Mouse (Mus musculus): ENCODE measurements at regions not wholly inside any gene's neighbourhood (a gene's known extent, or its start where the extent isn't known, plus 50 kb on each side); places are given as distances from the start of the nearest gene placed in this dataset.

DNA sequence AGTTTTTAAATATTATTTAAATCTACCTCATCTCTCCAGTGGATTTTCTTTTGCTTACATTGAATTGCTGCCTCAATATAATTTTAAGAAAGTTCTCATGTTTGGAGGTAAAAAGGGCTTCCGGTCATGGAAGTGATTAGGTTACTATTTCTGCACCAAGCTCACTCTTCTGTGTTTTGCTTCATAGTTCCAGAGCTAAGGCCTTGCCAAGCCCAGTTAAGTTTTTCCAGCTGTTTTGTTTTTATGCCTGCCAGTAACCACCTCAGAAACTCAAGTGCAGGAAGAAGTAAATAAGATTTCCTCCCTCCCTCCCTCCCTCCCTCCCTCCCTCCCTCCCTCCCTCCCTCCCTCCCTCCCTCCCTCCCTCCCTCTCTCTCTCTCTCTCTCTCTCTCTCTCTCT, 2466.1 kb downstream of the Poteg start:
- no peaks in the 10 kb centered on the region for H3K36me3 ChIP-seq
- H3K9me3 ChIP-seq, result no peaks in the 10 kb centered on the region
- H3K27ac ChIP-seq (replicated peaks), result no peak overlapping the region
- no peak for ATAC-seq (ENCODE audit: low FRiP score, low read depth)
- no peaks in the 10 kb centered on the region for H3K4me1 ChIP-seq (replicated peaks)
- no peak overlapping the region for H3K4me3 ChIP-seq
- H3K27me3 ChIP-seq, result no peaks in the 10 kb centered on the region
- H3K4me2 ChIP-seq, result no peak overlapping the region
- WGBS, result 89% methylated on average over 1 of the region's 1 CpGs
- H3K9ac ChIP-seq, result no peak overlapping the region

DNA sequence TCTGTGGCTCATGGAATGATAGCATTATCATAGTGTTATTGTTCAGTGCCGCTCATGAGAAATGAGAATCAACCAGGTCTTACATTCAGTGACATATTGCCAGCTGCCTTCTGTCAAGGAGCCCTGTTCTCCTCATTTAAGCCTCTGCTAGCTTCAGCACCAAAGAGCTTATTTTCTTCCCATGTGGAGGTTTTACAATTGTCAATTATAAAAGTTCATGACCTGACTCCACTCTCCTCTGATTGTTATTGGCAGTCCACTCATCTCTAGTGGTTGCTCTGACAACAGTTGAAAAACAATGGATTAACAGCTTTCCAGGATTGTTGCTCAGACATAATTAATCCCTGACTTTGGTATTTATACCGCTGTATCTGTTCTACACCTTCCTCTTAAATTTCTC, 2473.0 kb downstream of the Poteg start:
- H3K9me3 ChIP-seq, result no peaks in the 10 kb centered on the region
- H3K4me2 ChIP-seq, result no peak overlapping the region
- WGBS, result 64% methylated on average over 2 of the region's 2 CpGs
- H3K4me1 ChIP-seq (replicated peaks), result no peaks in the 10 kb centered on the region
- ATAC-seq (ENCODE audit: low FRiP score, low read depth), result no peak
- no peaks in the 10 kb centered on the region for H3K27me3 ChIP-seq
- no peak overlapping the region for H3K27ac ChIP-seq (replicated peaks)
- H3K4me3 ChIP-seq, result no peak overlapping the region
- no peaks in the 10 kb centered on the region for H3K36me3 ChIP-seq
- no peak overlapping the region for H3K9ac ChIP-seq

DNA sequence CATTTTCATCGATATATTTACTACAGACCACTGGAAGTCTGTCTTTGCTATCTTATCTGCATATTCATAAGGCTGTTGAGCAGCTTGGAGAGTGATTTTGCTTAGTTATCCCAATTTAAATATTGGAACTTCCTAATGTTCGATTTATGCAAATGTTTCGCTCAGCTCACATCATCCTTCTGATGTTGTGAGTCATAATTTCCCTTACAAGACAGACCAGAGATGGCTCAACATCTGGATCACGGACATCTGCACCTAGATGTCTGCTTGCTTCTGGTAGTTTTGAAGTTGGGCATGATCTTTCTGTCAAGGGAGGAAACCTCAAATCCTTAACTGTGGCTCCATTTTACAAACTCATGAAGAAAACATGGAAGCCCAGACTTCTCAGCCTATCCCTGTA, 2480.8 kb downstream of the Poteg start:
- 90% methylated on average over 4 of the region's 4 CpGs for WGBS

DNA sequence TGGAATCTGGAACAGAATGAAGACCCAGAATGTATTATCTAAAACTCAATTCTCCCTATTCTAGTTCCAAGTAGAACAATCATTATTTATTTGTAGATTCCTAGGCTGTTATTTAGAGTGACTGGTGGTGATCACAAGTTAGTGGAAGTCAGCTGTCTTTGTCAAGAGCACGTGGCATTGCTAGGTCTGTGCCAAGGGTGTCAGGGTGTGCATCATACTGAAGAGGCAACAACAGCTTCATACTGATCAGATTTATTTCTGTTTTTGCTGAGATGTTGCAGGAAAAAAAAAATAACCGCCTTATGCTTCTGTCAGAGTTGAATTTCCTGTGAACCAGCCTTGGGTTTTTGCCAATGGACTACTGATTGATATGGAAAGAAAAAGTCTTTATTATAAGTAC, 2513.9 kb downstream of the Poteg start:
- H3K36me3 ChIP-seq, result no peaks in the 10 kb centered on the region
- no peak for ATAC-seq (ENCODE audit: low FRiP score, low read depth)
- 81% methylated on average over 2 of the region's 2 CpGs for WGBS

More for the DNA sequence above, 2480.8 kb downstream of the Poteg start:
- H3K4me3 ChIP-seq, result no peak overlapping the region
- H3K27ac ChIP-seq (replicated peaks), result no peak overlapping the region
- ATAC-seq (ENCODE audit: low FRiP score, low read depth), result no peak
- H3K9ac ChIP-seq, result no peak overlapping the region
- H3K4me2 ChIP-seq, result no peak overlapping the region
- no peaks in the 10 kb centered on the region for H3K36me3 ChIP-seq
- no peaks in the 10 kb centered on the region for H3K9me3 ChIP-seq
- H3K27me3 ChIP-seq, result no peaks in the 10 kb centered on the region
- H3K4me1 ChIP-seq (replicated peaks), result no peaks in the 10 kb centered on the region

DNA sequence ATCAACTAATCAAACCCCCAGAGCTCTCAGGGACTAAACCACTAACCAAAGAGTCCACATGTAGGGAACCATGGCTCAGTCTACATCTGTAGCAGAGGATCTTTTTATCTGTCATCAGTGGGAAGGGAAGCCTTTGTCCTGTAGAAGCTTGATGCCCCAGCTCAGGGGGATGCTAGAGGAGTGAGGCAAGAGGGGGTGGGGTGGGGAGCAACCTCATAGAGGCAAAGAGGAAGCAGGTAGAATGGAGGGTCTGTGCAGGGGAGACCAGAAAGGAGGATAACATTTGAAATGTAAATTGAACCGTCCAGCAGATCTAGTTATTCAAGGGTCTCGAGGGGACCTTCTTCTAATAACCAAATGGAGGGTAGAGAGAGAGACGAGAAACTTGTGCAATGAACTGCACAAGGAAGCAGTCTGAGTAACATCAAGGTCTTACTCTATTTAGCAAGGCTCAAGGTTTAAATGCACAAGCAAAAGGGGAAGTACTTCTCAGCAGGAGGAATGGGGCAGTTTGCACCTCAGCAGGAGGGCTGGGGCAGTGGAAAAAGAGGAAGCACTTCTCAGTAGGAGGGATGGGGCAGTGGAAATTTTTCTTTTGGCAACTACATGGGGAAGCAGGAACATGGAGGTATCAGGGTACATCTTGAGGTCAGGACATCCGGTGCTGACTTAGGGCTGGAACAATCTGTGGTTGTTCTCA, 2529.3 kb downstream of the Poteg start:
- Histone ChIP-seq H3K27ac (replicated peaks) (no peak overlapping the region), H3K36me3 (no peaks in the 10 kb centered on the region), H3K4me1 (replicated peaks) (peaks cover 7% of the 10 kb centered on the region; the same call in 1 of the 2 replicates), H3K27me3 (no peaks in the 10 kb centered on the region), H3K9ac (no peak overlapping the region), H3K4me3 (no peak overlapping the region), H3K9me3 (no peaks in the 10 kb centered on the region), H3K4me2 (no peak overlapping the region)
- 75% methylated on average over 4 of the region's 4 CpGs for WGBS
- ATAC-seq (ENCODE audit: low FRiP score, low read depth), result no peak

More for the DNA sequence above, 2513.9 kb downstream of the Poteg start:
- Histone ChIP-seq H3K4me2 (no peak overlapping the region), H3K9ac (no peak overlapping the region), H3K27me3 (no peaks in the 10 kb centered on the region), H3K4me1 (replicated peaks) (no peaks in the 10 kb centered on the region), H3K4me3 (no peak overlapping the region), H3K9me3 (no peaks in the 10 kb centered on the region), H3K27ac (replicated peaks) (no peak overlapping the region)

GRCm38 (mm10) chr8:29978585-29979505, 2531.4 kb downstream of the Poteg start:
- peak overlapping the region; percentile 9; the same call in 1 of the 2 replicates for H3K4me2 ChIP-seq
- peaks cover 7% of the 10 kb centered on the region; the same call in 1 of the 2 replicates for H3K4me1 ChIP-seq (replicated peaks)
- WGBS, result 38% methylated on average over 10 of the region's 10 CpGs
- ATAC-seq (ENCODE audit: low FRiP score, low read depth), result no peak
- H3K4me3 ChIP-seq, result no peak overlapping the region
- no peaks in the 10 kb centered on the region for H3K27me3 ChIP-seq
- no peaks in the 10 kb centered on the region for H3K9me3 ChIP-seq
- no peak overlapping the region for H3K27ac ChIP-seq (replicated peaks)
- H3K9ac ChIP-seq, result no peak overlapping the region
- no peaks in the 10 kb centered on the region for H3K36me3 ChIP-seq

- Histone ChIP-seq H3K4me2 (no peak overlapping the region), H3K27ac (replicated peaks) (no peak overlapping the region), H3K9ac (no peak overlapping the region), H3K4me1 (replicated peaks) (no peaks in the 10 kb centered on the region), H3K36me3 (no peaks in the 10 kb centered on the region), H3K9me3 (no peaks in the 10 kb centered on the region), H3K27me3 (no peaks in the 10 kb centered on the region), H3K4me3 (no peak overlapping the region)
- 68% methylated on average over 2 of the region's 2 CpGs for WGBS
- ATAC-seq (ENCODE audit: low FRiP score, low read depth), result no peak
These were observed 2545.1 kb downstream of the Poteg start for GRCm38 (mm10) chr8:29992549-29992948.

- 90% methylated on average over 2 of the region's 2 CpGs for WGBS
- Histone ChIP-seq H3K36me3 (no peaks in the 10 kb centered on the region), H3K4me2 (no peak overlapping the region), H3K9me3 (0 out of 2 replicates have a peak, but pooled peaks cover 4% of the 10 kb centered on the region), H3K27me3 (no peaks in the 10 kb centered on the region), H3K4me1 (replicated peaks) (no peaks in the 10 kb centered on the region), H3K9ac (no peak overlapping the region), H3K27ac (replicated peaks) (no peak overlapping the region), H3K4me3 (no peak overlapping the region)
- no peak for ATAC-seq (ENCODE audit: low FRiP score, low read depth)
These were observed 2551.9 kb downstream of the Poteg start for GRCm38 (mm10) chr8:29999413-29999812.
